Mouse (Mus musculus): ENCODE measurements around the gene Insl5.

GRCm38 (mm10) chr4:102989391-102989790, 37.3 kb downstream of the Insl5 start:
- TF ChIP-seq POLR2A (IDR thresholded peaks at IDR 0.05; ENCODE audit: insufficient read depth, low read length) (no peak), CTCF (IDR thresholded peaks at IDR 0.05; ENCODE audit: low read depth, low read length) (no peak), EP300 (IDR thresholded peaks at IDR 0.05; ENCODE audit: insufficient read depth, low read depth, low read length) (no peak)

Data from ES-Bruce4 (cell line).